Mouse (Mus musculus): Measurements from ENCODE around the gene Smdt1.

DNA sequence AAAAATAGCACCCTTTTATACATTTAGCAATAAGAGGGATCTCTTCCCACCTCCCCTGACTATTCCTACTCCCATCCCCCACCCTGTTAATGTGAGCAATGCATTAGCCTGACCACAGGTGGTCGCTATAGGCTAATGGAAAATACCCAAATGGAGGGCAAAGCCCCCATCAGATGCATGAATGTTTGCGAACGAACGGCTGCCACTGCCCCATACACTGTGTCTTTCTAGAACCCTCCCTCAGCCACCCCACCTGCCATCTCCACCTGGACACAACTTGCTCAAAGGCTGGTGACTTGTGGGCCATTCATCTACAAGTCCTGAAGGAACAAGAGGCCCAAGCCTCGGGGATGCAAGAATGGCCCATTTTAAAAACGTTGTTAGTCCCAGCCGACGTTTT is 44.7 kb upstream of the Smdt1 start:
- TF ChIP-seq CTCF (IDR thresholded peaks at IDR 0.05; ENCODE audit: extremely low read depth, insufficient read depth, low read length) (peak; percentile 48; the same call in 1 of the 2 replicates), POLR2A (IDR thresholded peaks at IDR 0.05; ENCODE audit: extremely low read depth, insufficient read depth, low read length) (no peak)

All from cortical plate, adult 2 months (tissue).